Mouse (Mus musculus): ENCODE data around the gene Fbxo48. TPM values are rescaled to one million over a fixed set of nuclear protein-coding genes. Genes with fewer than 3 reads are reported as not detected.

Fbxo48 gene
- polyA plus RNA-seq, 1 experiment = 0.84 TPM

DNA sequence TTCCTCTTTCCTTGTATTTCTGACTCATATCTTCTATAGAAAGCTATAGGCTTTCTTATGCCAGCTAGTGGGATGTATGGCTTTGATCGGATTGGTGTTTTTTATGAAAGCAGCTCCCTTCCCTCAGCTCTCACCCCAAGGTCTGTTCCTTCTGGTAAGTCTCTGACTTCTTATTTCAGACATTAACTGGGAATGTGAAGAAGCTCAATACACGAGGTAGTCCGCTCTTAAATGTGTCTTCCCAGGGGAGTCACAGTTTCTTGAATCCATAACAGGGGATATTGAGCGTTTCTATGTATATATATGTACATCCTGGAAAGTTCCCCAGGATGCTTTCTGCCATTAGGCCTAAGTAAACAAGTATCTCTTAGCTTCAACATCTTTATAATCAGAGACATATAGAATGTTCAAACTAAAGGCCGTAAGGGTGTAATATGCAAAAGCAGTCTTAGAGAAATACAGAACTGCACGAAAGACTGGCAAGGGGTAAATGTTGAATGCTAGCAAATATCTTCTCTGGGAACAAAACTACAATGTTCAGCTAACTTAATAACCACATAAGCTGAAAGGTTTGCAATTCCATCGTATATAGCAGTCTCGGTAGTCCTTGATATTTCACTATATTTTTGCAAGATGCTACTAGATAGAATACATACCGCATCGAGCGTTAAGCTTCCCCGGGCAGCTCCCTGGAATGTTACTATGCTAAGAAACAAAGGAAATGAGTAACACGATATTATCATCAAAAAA lies 774 bp upstream of the Fbxo48 start:
- TF ChIP-seq GATA1 (IDR thresholded peaks at IDR 0.05; ENCODE audit: low read length) = no peak

DNA sequence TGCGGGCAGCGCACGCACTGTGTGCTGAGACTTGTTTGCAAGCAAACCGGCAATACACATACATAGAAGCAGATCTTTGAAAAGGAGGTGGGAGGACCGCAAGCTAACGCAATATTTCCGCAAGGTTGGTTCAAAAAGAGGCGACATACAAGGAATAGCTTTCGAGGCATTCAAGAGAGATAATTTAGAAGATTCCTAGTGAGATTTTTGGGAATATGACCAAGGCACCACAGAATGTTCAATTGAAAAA lies 511 bp downstream of the Fbxo48 start:
- no peak for TF ChIP-seq GATA1 (IDR thresholded peaks at IDR 0.05; ENCODE audit: low read length)

DNA sequence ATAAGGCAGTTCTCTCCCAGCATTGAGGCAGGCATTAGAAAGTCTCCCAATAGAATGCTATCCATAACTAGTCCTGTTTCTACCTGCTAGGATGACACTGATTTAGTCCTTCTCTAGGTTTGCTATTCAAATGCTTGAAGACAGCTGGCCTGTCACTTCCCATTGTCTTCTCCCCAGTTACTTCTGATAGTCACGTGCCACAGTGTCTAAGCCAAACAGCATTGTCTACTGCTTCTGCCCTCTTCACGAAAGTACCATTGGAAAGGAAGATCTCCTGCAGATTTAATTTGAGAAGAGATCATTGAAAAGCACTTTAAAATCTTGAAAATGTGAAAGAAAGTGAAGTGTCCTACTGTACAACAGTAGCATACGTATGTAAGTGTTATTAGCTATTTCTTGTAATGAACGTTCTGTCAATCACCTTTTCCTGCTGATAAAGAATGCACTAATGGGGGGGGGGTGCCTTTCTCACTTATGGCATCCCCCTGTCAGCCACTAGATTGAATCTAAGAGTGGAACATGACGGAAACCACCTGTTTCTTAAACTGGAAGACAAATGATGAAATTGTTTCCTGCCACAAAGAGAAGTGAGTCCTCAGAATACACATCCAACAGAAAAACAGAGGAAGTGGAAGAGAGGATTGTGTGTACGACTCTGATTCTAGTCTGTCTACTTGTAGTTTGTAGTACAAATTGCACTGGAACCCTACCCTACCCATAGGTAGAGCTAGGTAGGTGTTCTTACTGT lies 5.1 kb downstream of the Fbxo48 start:
- no peak for TF ChIP-seq GATA1 (IDR thresholded peaks at IDR 0.05; ENCODE audit: low read length)

DNA sequence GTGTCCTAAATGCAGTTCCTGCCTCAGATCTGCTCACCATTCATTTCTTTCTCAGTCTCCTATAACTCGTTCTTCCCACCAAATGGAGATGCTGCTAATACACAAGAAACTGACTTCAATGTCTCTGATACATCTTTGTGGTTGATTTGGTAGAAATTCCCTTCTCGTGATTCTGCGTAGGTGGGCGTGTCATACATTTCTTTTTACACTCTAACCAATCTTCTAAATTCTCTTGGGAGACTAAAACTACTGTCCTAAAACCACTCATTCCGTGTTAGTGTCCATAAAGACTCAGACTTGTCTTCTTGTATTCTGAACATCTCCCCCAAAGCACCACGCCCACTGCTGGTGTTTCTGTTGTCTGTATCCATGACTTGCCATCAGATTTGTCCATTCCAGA lies 5.9 kb downstream of the Fbxo48 start:
- TF ChIP-seq GATA1 (IDR thresholded peaks at IDR 0.05; ENCODE audit: low read length) = no peak

DNA sequence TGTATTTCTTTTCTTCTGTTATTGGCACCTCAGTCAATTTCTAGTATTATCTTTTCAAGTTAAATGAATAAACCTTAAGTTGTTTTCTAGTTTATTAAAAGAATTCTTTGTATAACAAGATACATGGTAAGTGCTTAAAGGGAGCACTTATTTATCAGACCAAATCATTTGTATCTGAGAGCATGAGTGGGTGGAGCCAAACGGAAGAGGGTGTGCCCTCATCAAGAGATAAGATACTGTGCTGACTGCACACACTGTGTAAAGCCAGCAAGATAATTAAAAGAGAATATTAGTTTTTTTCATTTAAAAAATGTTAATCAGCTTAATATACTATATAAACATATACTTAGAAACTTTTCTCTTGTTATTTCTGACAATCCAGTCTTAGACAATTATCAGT lies 7.3 kb downstream of the Fbxo48 start:
- peak; percentile 44 for TF ChIP-seq GATA1 (IDR thresholded peaks at IDR 0.05; ENCODE audit: low read length)

DNA sequence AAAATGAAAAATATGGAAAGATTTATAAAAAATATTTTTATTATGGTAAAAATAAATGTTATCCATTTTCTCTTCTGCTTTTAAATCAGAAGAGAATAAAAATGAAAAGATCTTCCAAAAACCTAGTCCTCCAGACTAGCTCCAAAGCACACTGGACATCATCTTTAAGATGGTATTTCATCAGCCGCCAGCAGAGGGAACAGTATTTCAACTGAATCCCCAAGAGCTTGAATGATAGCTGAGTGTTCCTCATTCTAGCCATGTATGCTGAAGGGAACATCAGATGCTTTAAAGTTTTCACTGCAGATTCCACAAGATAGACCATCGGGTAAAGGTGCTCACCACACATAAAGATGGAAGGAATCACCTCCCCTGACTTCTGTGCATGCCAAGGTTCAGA lies 16.6 kb downstream of the Fbxo48 start:
- no peak for TF ChIP-seq GATA1 (IDR thresholded peaks at IDR 0.05; ENCODE audit: low read length)

DNA sequence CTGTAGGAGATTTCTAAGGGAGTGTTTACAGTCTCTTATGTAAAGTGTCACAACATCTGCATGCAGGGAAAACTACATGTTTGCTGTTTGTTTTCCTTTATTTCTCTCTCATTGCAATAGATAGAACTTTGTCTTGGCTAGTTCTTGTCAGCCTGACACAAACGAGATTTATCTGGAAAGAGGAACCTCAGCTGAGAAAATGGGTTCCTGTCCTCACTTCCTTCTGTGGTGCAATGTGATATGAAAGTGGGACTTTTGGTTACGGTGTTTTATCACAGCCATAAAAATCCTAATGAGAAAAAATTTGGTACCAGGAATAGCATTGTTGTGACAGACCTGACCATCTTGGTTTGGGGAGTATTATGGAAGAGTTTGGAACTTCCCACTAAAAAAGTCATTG lies 18.5 kb downstream of the Fbxo48 start:
- no peak for TF ChIP-seq GATA1 (IDR thresholded peaks at IDR 0.05; ENCODE audit: low read length)

DNA sequence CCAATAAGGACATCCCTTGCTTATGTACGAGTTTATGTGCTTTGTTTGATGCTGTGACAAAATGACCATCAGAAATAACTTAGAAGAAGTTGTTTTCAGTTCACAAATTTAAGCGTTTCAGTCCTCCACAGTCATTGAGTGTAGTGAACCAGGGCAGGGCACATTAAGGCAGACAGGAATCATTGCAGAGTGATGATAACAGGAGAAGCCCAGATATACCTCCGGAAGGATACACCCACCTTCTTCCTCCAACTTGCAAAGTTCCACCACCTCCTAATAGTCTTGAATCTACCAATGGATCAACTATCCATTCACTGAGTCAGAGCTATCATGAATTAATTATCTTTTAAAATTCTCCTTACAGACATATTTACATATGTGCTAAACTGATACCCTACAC lies 20.9 kb downstream of the Fbxo48 start:
- no peak for TF ChIP-seq GATA1 (IDR thresholded peaks at IDR 0.05; ENCODE audit: low read length)

DNA sequence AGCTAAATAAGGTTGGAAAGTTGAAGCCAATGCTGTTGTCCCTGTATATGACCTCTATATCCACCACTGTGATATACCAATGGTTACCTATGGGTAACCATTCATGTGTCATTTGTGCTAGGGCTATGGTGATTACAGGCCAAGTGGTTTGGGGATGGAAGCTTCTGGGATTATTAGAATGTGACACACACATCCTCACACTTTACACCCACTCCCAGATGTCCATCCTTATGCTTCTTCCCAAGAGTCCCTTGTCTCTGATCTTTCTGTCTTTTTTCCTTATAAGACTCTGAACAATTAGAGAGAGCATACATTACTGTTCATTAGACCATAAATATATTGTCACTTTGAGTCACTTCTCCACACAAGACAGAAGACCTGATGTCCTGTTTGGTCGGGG lies 21.9 kb downstream of the Fbxo48 start:
- TF ChIP-seq GATA1 (IDR thresholded peaks at IDR 0.05; ENCODE audit: low read length) = no peak

DNA sequence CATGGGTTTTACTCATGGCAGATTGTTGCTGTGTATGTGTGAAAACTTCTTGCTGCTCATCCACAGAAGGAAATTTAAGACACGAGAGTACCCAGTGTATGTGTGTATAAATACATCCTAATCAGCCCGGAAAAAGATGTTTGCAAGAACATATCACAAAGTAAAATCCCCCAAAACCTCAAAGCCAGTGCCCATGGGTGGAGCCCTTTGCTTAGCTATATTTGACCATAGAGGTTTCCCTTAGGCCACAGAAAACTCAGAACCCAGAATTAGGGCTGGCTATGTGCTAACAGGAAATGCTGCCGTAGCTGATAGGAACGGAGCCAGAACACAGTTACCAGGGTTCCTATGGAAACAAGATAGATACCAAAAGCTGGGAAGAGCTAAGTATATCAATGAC lies 25.8 kb downstream of the Fbxo48 start:
- peak; percentile 13 for TF ChIP-seq GATA1 (IDR thresholded peaks at IDR 0.05; ENCODE audit: low read length)

DNA sequence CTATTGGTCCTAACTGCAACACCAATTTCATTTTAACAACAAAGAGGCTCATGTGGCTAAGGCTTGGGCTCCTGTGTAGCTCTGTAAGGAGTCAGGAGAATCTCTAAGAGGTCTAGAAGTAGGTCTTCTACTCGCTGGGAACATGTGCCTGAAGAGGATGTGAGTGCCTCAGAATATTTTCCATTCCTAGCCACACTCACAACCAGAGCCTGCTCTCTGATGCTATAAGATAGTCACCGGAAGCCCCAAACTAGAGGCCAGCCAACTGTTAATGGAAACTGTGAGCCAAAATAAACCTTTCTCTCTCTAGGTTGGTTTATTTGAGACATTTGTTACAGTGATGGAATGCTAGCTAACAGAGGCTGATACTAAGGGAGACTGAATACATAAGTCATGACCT lies 26.4 kb downstream of the Fbxo48 start:
- TF ChIP-seq GATA1 (IDR thresholded peaks at IDR 0.05; ENCODE audit: low read length) = no peak

DNA sequence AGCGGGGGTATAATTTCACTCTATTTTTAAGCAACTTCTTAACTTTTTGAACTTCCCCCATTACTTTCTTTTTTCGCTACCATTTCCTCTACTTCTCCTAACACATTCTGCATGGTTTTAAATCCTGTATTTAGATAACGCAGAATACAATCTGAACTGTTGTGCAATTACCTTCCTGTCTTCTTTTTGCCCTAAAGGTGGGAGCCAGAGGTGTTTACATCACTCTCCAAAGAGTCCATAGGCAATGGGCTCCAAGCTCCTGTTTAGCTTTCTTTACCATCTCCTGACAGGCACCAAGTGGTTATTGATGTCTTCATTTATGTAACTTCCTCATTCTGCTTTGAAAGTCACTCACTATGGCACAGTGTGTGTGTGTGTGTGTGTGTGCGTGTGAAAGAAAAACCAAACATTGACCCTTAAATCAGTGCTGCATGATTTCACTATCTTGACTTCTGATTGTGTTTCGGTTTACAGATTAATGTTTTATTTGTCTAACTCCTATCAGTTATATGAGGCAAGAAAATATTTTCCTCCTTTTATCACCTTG lies 27.1 kb downstream of the Fbxo48 start:
- no peak for TF ChIP-seq GATA1 (IDR thresholded peaks at IDR 0.05; ENCODE audit: low read length)

DNA sequence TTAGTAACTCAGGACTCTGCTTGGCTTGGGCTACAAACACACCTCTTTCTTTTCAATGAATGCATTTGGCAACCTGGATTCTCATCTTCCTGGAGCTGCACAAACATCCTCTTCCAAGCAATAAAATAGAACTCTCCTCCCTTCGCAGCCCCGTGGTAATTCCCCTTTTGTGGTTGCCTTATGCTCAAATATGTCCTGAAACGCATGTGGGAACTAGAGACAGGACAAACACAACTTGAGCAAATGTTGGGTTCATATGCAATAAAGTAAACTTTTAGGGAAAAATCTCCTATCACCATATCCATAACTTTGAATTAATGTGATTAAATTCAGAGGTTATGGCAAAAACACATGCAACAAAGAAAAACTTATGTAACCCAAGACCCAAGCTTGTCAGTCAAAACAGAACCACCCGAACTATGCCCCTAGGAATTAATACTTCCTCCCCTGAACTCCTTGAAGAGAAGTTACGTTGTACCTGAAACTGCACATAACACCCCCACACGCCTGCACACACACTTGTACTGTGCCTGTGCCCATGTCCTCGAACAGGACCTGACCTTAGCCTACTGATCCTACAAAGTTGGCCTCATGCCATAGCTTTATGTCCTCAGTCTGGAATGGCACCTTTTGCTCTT lies 35.5 kb downstream of the Fbxo48 start:
- TF ChIP-seq GATA1 (IDR thresholded peaks at IDR 0.05; ENCODE audit: low read length) = no peak

DNA sequence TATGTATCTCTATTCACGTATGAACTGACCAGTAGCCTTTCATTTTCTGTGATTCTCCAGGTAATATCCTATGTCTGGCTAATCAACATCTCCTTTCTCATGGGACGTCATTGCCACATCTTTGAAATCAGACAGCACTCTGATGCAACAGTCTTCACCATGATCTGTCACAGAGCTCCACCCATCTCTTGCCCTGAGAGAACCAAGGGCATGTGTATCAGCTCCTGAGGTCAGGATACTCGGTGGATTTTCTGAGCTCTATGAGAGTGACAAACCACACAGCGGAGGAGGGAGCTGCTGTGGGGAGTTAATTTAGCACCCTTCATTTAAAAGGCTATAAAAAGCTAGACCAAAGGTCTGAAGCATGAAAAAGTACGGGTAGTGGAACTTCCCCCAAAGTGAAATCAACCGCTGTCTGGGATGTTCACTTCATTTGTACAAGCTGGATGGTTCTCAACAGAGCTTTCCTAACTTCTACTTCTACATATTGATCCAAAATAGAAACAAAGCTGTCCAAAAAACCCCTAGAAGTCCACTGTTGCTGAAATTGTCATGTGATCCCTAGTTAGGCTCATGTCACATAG lies 36.7 kb downstream of the Fbxo48 start:
- TF ChIP-seq GATA1 (IDR thresholded peaks at IDR 0.05; ENCODE audit: low read length) = no peak

DNA sequence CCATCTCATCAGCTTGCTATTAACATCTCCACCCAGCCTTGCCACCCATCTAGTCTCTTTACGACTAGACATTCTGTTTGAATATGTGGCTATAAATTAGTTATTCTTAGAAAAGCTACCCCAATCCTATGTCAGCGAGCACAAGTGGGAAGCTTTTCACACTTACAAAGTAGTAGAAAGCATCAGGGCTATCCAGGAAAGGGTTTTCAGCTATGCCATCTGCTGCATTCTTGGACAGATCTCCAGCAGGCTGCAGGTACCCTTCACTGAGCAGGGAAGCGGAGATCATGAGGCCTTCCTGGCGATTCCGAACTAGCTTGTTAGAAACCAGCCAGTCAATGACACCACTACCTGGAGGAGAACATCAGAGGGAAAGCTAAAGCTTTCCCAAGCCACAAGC lies 38.7 kb downstream of the Fbxo48 start:
- TF ChIP-seq GATA1 (IDR thresholded peaks at IDR 0.05; ENCODE audit: low read length) = no peak

DNA sequence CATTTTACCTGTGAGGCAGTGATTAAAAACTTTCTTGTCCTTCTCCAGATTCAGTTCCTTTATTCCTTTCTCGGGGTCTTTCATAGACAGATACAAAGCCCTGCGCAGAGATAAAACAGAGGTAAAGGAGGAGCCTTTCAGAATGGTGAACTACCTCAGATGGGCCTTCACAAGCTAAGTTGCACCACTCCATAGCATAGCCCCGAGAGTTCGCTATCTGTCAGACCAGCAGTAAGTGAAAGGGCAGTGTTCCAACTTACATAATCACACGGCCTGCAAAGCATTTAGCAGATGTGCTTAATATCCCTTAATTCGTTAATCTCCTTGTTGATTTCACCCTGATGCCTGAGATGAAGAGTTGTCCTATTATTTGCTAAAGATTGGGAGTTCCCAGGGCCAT lies 41.7 kb downstream of the Fbxo48 start:
- no peak for TF ChIP-seq GATA1 (IDR thresholded peaks at IDR 0.05; ENCODE audit: low read length)
